Mouse (Mus musculus) CH12.LX (cell line): Measurements from ENCODE around the gene Serpine2. TPM values are rescaled to one million over a fixed set of nuclear protein-coding genes. Genes with fewer than 3 reads are reported as not detected.
A peak's percentile ranks its signal among the peaks of the same experiment; 100 is the strongest.

ENCODE experiments used
- DNase-seq: peaks from one replicate; pipeline ENCODE4 v3.0.0-alpha.2; 2013; ENCODE audit errors: extremely low read depth
- H3K27ac ChIP-seq: 2 replicates; pipeline ENCODE4 v1.5.1; 2012; ENCODE audit warnings: low read depth, mild to moderate bottlenecking, control low read depth, moderate library complexity; ENCODE audit not compliant: insufficient read depth
- H3K27me3 ChIP-seq: replicated peaks from 2 replicates; pipeline ENCODE3; 2012; ENCODE audit warnings: inconsistent platforms
- H3K36me3 ChIP-seq, 2 experiments: replicated peaks in 1 of 2; 2 replicates each; pipeline versions ENCODE3 to v1.6.1; 2012; ENCODE audit warnings: inconsistent platforms in 1 of 2, low read length in 1 of 2, mild to moderate bottlenecking in 1 of 2, mixed read lengths in 1 of 2, moderate library complexity in 1 of 2; ENCODE audit not compliant: control insufficient read depth in 1 of 2, insufficient read depth in 1 of 2
- H3K4me1 ChIP-seq, 2 experiments: 2 replicates each; pipeline ENCODE4 v1.6.1; 2012; ENCODE audit warnings: inconsistent platforms in 1 of 2, moderate library complexity in 1 of 2; ENCODE audit not compliant: insufficient read depth in 2 of 2, control insufficient read depth in 1 of 2
- H3K4me2 ChIP-seq: 2 replicates; pipeline ENCODE4 v1.6.1; 2012; ENCODE audit warnings: low read depth, mild to moderate bottlenecking, control low read depth; ENCODE audit not compliant: poor library complexity, insufficient read depth, severe bottlenecking
- H3K4me3 ChIP-seq, 3 experiments: fragments of 150-350 bp in 1 of 3; sonication (generic) in 1 of 3; replicated peaks in 1 of 3; 2 replicates each; pipeline versions ENCODE3 to v1.5.1; 2011 to 2012; ENCODE audit warnings: low read depth in 2 of 3, low read length in 2 of 3, mild to moderate bottlenecking in 2 of 3, moderate library complexity in 2 of 3, control low read depth in 1 of 3, improper control_type of control experiment in 1 of 3, inconsistent platforms in 1 of 3, mixed read lengths in 1 of 3; ENCODE audit not compliant: poor library complexity in 1 of 3
- H3K79me2 ChIP-seq: replicated peaks from 2 replicates; pipeline ENCODE4 v1.6.1; 2012; ENCODE audit warnings: mild to moderate bottlenecking, moderate library complexity; ENCODE audit not compliant: control insufficient read depth, poor library complexity, insufficient read depth, severe bottlenecking; ENCODE audit errors: extremely low read depth
- H3K9ac ChIP-seq: 2 replicates; pipeline ENCODE4 v1.6.1; 2012; ENCODE audit warnings: low read depth, mild to moderate bottlenecking, control low read depth, moderate library complexity; ENCODE audit not compliant: insufficient read depth
- H3K9me3 ChIP-seq: replicated peaks from 2 replicates; pipeline ENCODE3; 2012; ENCODE audit warnings: low read length, inconsistent platforms, mixed read lengths
- E2F4 ChIP-seq: IDR thresholded peaks from 2 replicates; pipeline ENCODE4 v1.6.1; 2011; ENCODE audit warnings: low read depth, low read length, improper control_type of control experiment; ENCODE audit not compliant: insufficient replicate concordance
- ELF1 ChIP-seq: IDR thresholded peaks from 2 replicates; pipeline ENCODE4 v1.6.1; 2014; ENCODE audit warnings: low read depth, mild to moderate bottlenecking, inconsistent platforms, low read length, improper control_type of control experiment
- ETS1 ChIP-seq: conservative IDR thresholded peaks from 2 replicates; pipeline ENCODE4 v1.6.1; 2012; ENCODE audit warnings: low read depth, mild to moderate bottlenecking, inconsistent platforms, low read length, improper control_type of control experiment, moderate library complexity
- JUN ChIP-seq: IDR thresholded peaks from 2 replicates; pipeline ENCODE4 v1.6.1; 2011; ENCODE audit warnings: low read depth, mild to moderate bottlenecking, low read length, improper control_type of control experiment, moderate library complexity; ENCODE audit not compliant: insufficient read depth
- KAT2A ChIP-seq: IDR thresholded peaks from 2 replicates; pipeline ENCODE4 v1.6.1; 2012; ENCODE audit warnings: low read length, improper control_type of control experiment, inconsistent platforms; ENCODE audit not compliant: insufficient replicate concordance
- MAFK ChIP-seq: IDR thresholded peaks from 2 replicates; pipeline ENCODE4 v1.6.1; 2011; ENCODE audit warnings: low read length, improper control_type of control experiment; ENCODE audit not compliant: insufficient replicate concordance
- MAZ ChIP-seq: IDR thresholded peaks from 2 replicates; pipeline ENCODE4 v1.6.1; 2012; ENCODE audit warnings: low read depth, mild to moderate bottlenecking, inconsistent platforms, low read length, improper control_type of control experiment, moderate library complexity
- MYC ChIP-seq: IDR thresholded peaks from 2 replicates; pipeline ENCODE4 v1.6.1; 2011; ENCODE audit warnings: low read depth, mild to moderate bottlenecking, improper control_type of control experiment, low read length
- NELFE ChIP-seq: IDR thresholded peaks from 2 replicates; pipeline ENCODE4 v1.6.1; 2011; ENCODE audit warnings: low read depth, low read length, improper control_type of control experiment
- PAX5 ChIP-seq: IDR thresholded peaks from 2 replicates; pipeline ENCODE4 v1.6.1; 2012; ENCODE audit warnings: low read length, inconsistent platforms, mixed read lengths
- POLR2AphosphoS2 ChIP-seq: IDR thresholded peaks from 2 replicates; pipeline ENCODE4 v1.6.1; 2011; ENCODE audit warnings: low read depth, low read length, improper control_type of control experiment
- RCOR1 ChIP-seq: conservative IDR thresholded peaks from 2 replicates; pipeline ENCODE4 v1.6.1; 2012; ENCODE audit warnings: low read depth, mild to moderate bottlenecking, inconsistent platforms, low read length, improper control_type of control experiment
- SIN3A ChIP-seq: IDR thresholded peaks from 2 replicates; pipeline ENCODE4 v1.6.1; 2012; ENCODE audit warnings: low read length, improper control_type of control experiment, inconsistent platforms
- SMC3 ChIP-seq: IDR thresholded peaks from 2 replicates; pipeline ENCODE4 v1.6.1; 2011; ENCODE audit warnings: low read depth, low read length, improper control_type of control experiment
- TBP ChIP-seq: conservative IDR thresholded peaks from 2 replicates; pipeline ENCODE4 v1.6.1; 2011; ENCODE audit warnings: low read depth, low read length, improper control_type of control experiment
- TCF12 ChIP-seq: IDR thresholded peaks from 2 replicates; pipeline ENCODE4 v1.6.1; 2014; ENCODE audit warnings: low read depth, mild to moderate bottlenecking, inconsistent platforms, low read length, improper control_type of control experiment
- UBTF ChIP-seq: IDR thresholded peaks from 2 replicates; pipeline ENCODE4 v1.6.1; 2012; ENCODE audit warnings: low read depth, mild to moderate bottlenecking, inconsistent platforms, low read length, improper control_type of control experiment, moderate library complexity
- USF2 ChIP-seq: conservative IDR thresholded peaks from 2 replicates; pipeline ENCODE4 v1.6.1; 2011; ENCODE audit warnings: low read depth, low read length, improper control_type of control experiment
- ZMIZ1 ChIP-seq: IDR thresholded peaks from 2 replicates; pipeline ENCODE4 v1.6.1; 2012; ENCODE audit warnings: low read depth, mild to moderate bottlenecking, inconsistent platforms, low read length, improper control_type of control experiment
- ZNF384 ChIP-seq: IDR thresholded peaks from 2 replicates; pipeline ENCODE4 v1.6.1; 2012; ENCODE audit warnings: low read depth, low read length, improper control_type of control experiment, inconsistent platforms
- dilution Hi-C: fragments of 300-500 bp; cut with MboI; formaldehyde crosslinking; loops from 2 replicates; pipeline ENCODE4 v1.14.3; 2020; ENCODE audit warnings: low sequenced_read_pairs; ENCODE audit not compliant: extremely low pct_unique_long_range_greater_than_20kb, extremely low pct_ligation_motif_present
- in situ Hi-C: fragments of 300-500 bp; cut with MboI; formaldehyde crosslinking; loops from 3 replicates; pipeline ENCODE4 v1.14.3; 2019; ENCODE audit warnings: low sequenced_read_pairs, low pct_ligation_motif_present, low pct_unique_long_range_greater_than_20kb, mixed read lengths
- polyA plus RNA-seq: library from polyadenylated mRNA; unstranded; fragments of >175 nt; gene quantifications from 2 replicates; pipeline ENCODE4 v1.2.1, GENCODE M21; 2012; ENCODE audit warnings: low read depth; ENCODE audit not compliant: insufficient read length
- total RNA-seq, 2 experiments: library from RNA; depleted of rRNA; stranded (reverse); fragments of 300-350 nt in 1 of 2; fragments of >200 nt in 1 of 2; gene quantifications; 2 replicates each; pipeline ENCODE4 v1.2.3; 2012 to 2014

Gene Serpine2
- total and polyA plus RNA-seq, 3 experiments = 14.8 to 17.3 (median 15.1) TPM

GRCm38 (mm10) chr1:79759436-79759972, 101.5 kb downstream of the Serpine2 start:
- peaks cover 3 to 57% of the 10 kb centered on the region in 2 experiments; a peak in 3 of 4 replicates for H3K4me1 ChIP-seq
- TF ChIP-seq UBTF = no peak
- TF ChIP-seq E2F4 = no peak
- no peak for TF ChIP-seq ELF1
- TF ChIP-seq POLR2AphosphoS2 = no peak
- no peak for TF ChIP-seq USF2
- no peak for TF ChIP-seq NELFE
- no peak for TF ChIP-seq TBP
- no peak for TF ChIP-seq RCOR1
- no peak for TF ChIP-seq KAT2A
- H3K9me3 ChIP-seq = no peaks in the 10 kb centered on the region
- no peaks in the 10 kb centered on the region for H3K27me3 ChIP-seq
- H3K36me3 ChIP-seq = peaks cover 5 to 25% of the 10 kb centered on the region in 2 experiments
- dilution Hi-C loops = no loop called here
- in situ Hi-C loops = loop anchor here (25.0 kb wide), 1 partner anchor 728 kb away; no protein-coding TSS in a partner anchor
- H3K4me2 ChIP-seq = peak overlapping the region; percentile 69
- no peak for DNase-seq
- peak overlapping the region; percentile 16 to 99 (median 87) for H3K4me3 ChIP-seq
- peaks cover 42% of the 10 kb centered on the region for H3K79me2 ChIP-seq
- H3K27ac ChIP-seq = no peak overlapping the region
- peak overlapping the region; percentile 48 for H3K9ac ChIP-seq

GRCm38 (mm10) chr1:79759006-79759405, 102.0 kb downstream of the Serpine2 start:
- dilution Hi-C loops (no loop called here), in situ Hi-C loops (loop anchor here (25.0 kb wide), 1 partner anchor 728 kb away; no protein-coding TSS in a partner anchor)
- no peak for DNase-seq

More at GRCm38 (mm10) chr1:79759006-79759405, 102.0 kb downstream of the Serpine2 start:
- no peaks in the 10 kb centered on the region for H3K9me3 ChIP-seq
- H3K4me3 ChIP-seq = no peak overlapping the region
- H3K27ac ChIP-seq = no peak overlapping the region
- peaks cover 5 to 29% of the 10 kb centered on the region in 2 experiments for H3K36me3 ChIP-seq
- H3K9ac ChIP-seq = no peak overlapping the region
- H3K4me2 ChIP-seq = no peak overlapping the region
- H3K4me1 ChIP-seq = peaks cover 3 to 54% of the 10 kb centered on the region in 2 experiments; a peak in 3 of 4 replicates
- peaks cover 42% of the 10 kb centered on the region for H3K79me2 ChIP-seq
- TF ChIP-seq ZMIZ1 (no peak), TCF12 (no peak), SMC3 (no peak), JUN (no peak), SIN3A (no peak), MYC (no peak), ELF1 (no peak), MAZ (no peak), TBP (no peak), NELFE (no peak), ETS1 (no peak), RCOR1 (no peak), ZNF384 (no peak), MAFK (no peak), PAX5 (no peak)
- no peaks in the 10 kb centered on the region for H3K27me3 ChIP-seq
